Mouse (Mus musculus): Measurements from ENCODE around the gene Hoxd9. TPM values are rescaled to one million over a fixed set of nuclear protein-coding genes. Genes with fewer than 3 reads are reported as not detected.

The Hoxd9 gene
- polyA plus RNA-seq, 1 experiment: not detected

GRCm38 (mm10) chr2:74745540-74746297 is 48.2 kb downstream of the Hoxd9 start:
- H3K27me3 ChIP-seq (ENCODE audit: control insufficient read depth, insufficient read depth, insufficient read length): peaks cover 22% of the 10 kb centered on the region

GRCm38 (mm10) chr2:74746298-74746921 is 48.9 kb downstream of the Hoxd9 start:
- H3K4me3 ChIP-seq (ENCODE audit: insufficient read depth, poor library complexity, severe bottlenecking): no peak overlapping the region
- no peaks in the 10 kb centered on the region for H3K36me3 ChIP-seq (ENCODE audit: control insufficient read depth, insufficient read depth)
- H3K27me3 ChIP-seq (ENCODE audit: control insufficient read depth, insufficient read depth, insufficient read length): peaks cover 22% of the 10 kb centered on the region
- no peak for TF ChIP-seq CEBPB (IDR thresholded peaks at IDR 0.05; ENCODE audit: low read depth)
- TF ChIP-seq MYOG (IDR thresholded peaks at IDR 0.05; ENCODE audit: control insufficient read depth, extremely low read depth, insufficient read length): no peak
- TF ChIP-seq CTCF (IDR thresholded peaks at IDR 0.05; ENCODE audit: control insufficient read depth, insufficient read depth, insufficient read length): no peak
- no peak for TF ChIP-seq USF1 (IDR thresholded peaks at IDR 0.05; ENCODE audit: low read depth)
- no peak for TF ChIP-seq MAX (IDR thresholded peaks at IDR 0.05)
- no peak for TF ChIP-seq MYOD1 (IDR thresholded peaks at IDR 0.05; ENCODE audit: control insufficient read depth, insufficient read length, low read depth)
- TF ChIP-seq FOSL1 (IDR thresholded peaks at IDR 0.05; ENCODE audit: insufficient read depth, low read length, poor library complexity, severe bottlenecking): no peak
- H3ac ChIP-seq (ENCODE audit: control insufficient read depth, insufficient read length, low read depth): no peak overlapping the region
- H3K79me3 ChIP-seq (ENCODE audit: low read depth): no peaks in the 10 kb centered on the region
- no peaks in the 10 kb centered on the region for H3K79me2 ChIP-seq (ENCODE audit: control insufficient read depth, insufficient read depth)

More at GRCm38 (mm10) chr2:74745540-74746297, 48.2 kb downstream of the Hoxd9 start:
- no peaks in the 10 kb centered on the region for H3K79me3 ChIP-seq (ENCODE audit: low read depth)
- H3ac ChIP-seq (ENCODE audit: control insufficient read depth, insufficient read length, low read depth): no peak overlapping the region
- H3K36me3 ChIP-seq (ENCODE audit: control insufficient read depth, insufficient read depth): no peaks in the 10 kb centered on the region
- no peak overlapping the region for H3K4me3 ChIP-seq (ENCODE audit: insufficient read depth, poor library complexity, severe bottlenecking)
- TF ChIP-seq CTCF (IDR thresholded peaks at IDR 0.05; ENCODE audit: control insufficient read depth, insufficient read depth, insufficient read length): no peak
- TF ChIP-seq MAX (IDR thresholded peaks at IDR 0.05): no peak
- TF ChIP-seq FOSL1 (IDR thresholded peaks at IDR 0.05; ENCODE audit: insufficient read depth, low read length, poor library complexity, severe bottlenecking): no peak
- TF ChIP-seq USF1 (IDR thresholded peaks at IDR 0.05; ENCODE audit: low read depth): no peak
- TF ChIP-seq MYOG (IDR thresholded peaks at IDR 0.05; ENCODE audit: control insufficient read depth, extremely low read depth, insufficient read length): no peak
- TF ChIP-seq CEBPB (IDR thresholded peaks at IDR 0.05; ENCODE audit: low read depth): no peak
- H3K79me2 ChIP-seq (ENCODE audit: control insufficient read depth, insufficient read depth): no peaks in the 10 kb centered on the region

GRCm38 (mm10) chr2:74747006-74747405 is 49.5 kb downstream of the Hoxd9 start:
- TF ChIP-seq MYOD1 (IDR thresholded peaks at IDR 0.05; ENCODE audit: control insufficient read depth, insufficient read length, low read depth) (no peak), CEBPB (IDR thresholded peaks at IDR 0.05; ENCODE audit: low read depth) (no peak), FOSL1 (IDR thresholded peaks at IDR 0.05; ENCODE audit: insufficient read depth, low read length, poor library complexity, severe bottlenecking) (no peak), MAX (IDR thresholded peaks at IDR 0.05) (no peak), USF1 (IDR thresholded peaks at IDR 0.05; ENCODE audit: low read depth) (no peak)
- H3K79me3 ChIP-seq (ENCODE audit: low read depth): no peaks in the 10 kb centered on the region

GRCm38 (mm10) chr2:74747661-74748141 is 50.2 kb downstream of the Hoxd9 start:
- Histone ChIP-seq H3ac (ENCODE audit: control insufficient read depth, insufficient read length, low read depth) (no peak overlapping the region), H3K36me3 (ENCODE audit: control insufficient read depth, insufficient read depth) (no peaks in the 10 kb centered on the region), H3K79me3 (ENCODE audit: low read depth) (no peaks in the 10 kb centered on the region), H3K79me2 (ENCODE audit: control insufficient read depth, insufficient read depth) (no peaks in the 10 kb centered on the region), H3K27me3 (ENCODE audit: control insufficient read depth, insufficient read depth, insufficient read length) (peaks cover 28% of the 10 kb centered on the region), H3K4me3 (ENCODE audit: insufficient read depth, poor library complexity, severe bottlenecking) (no peak overlapping the region)
- TF ChIP-seq CTCF (IDR thresholded peaks at IDR 0.05; ENCODE audit: control insufficient read depth, insufficient read depth, insufficient read length): no peak
- TF ChIP-seq CEBPB (IDR thresholded peaks at IDR 0.05; ENCODE audit: low read depth): no peak
- TF ChIP-seq USF1 (IDR thresholded peaks at IDR 0.05; ENCODE audit: low read depth): no peak
- TF ChIP-seq MYOD1 (IDR thresholded peaks at IDR 0.05; ENCODE audit: control insufficient read depth, insufficient read length, low read depth): no peak
- TF ChIP-seq MAX (IDR thresholded peaks at IDR 0.05): no peak
- no peak for TF ChIP-seq MYOG (IDR thresholded peaks at IDR 0.05; ENCODE audit: control insufficient read depth, extremely low read depth, insufficient read length)
- no peak for TF ChIP-seq FOSL1 (IDR thresholded peaks at IDR 0.05; ENCODE audit: insufficient read depth, low read length, poor library complexity, severe bottlenecking)

More at GRCm38 (mm10) chr2:74747006-74747405, 49.5 kb downstream of the Hoxd9 start:
- H3K79me2 ChIP-seq (ENCODE audit: control insufficient read depth, insufficient read depth): no peaks in the 10 kb centered on the region
- H3K27me3 ChIP-seq (ENCODE audit: control insufficient read depth, insufficient read depth, insufficient read length): peaks cover 22% of the 10 kb centered on the region
- no peak overlapping the region for H3K4me3 ChIP-seq (ENCODE audit: insufficient read depth, poor library complexity, severe bottlenecking)
- no peaks in the 10 kb centered on the region for H3K36me3 ChIP-seq (ENCODE audit: control insufficient read depth, insufficient read depth)
- no peak overlapping the region for H3ac ChIP-seq (ENCODE audit: control insufficient read depth, insufficient read length, low read depth)

- TF ChIP-seq MYOG (IDR thresholded peaks at IDR 0.05; ENCODE audit: control insufficient read depth, extremely low read depth, insufficient read length) (no peak), MYOD1 (IDR thresholded peaks at IDR 0.05; ENCODE audit: control insufficient read depth, insufficient read length, low read depth) (no peak), FOSL1 (IDR thresholded peaks at IDR 0.05; ENCODE audit: insufficient read depth, low read length, poor library complexity, severe bottlenecking) (no peak), CEBPB (IDR thresholded peaks at IDR 0.05; ENCODE audit: low read depth) (no peak), CTCF (IDR thresholded peaks at IDR 0.05; ENCODE audit: control insufficient read depth, insufficient read depth, insufficient read length) (no peak), MAX (IDR thresholded peaks at IDR 0.05) (no peak)
- Histone ChIP-seq H3K4me3 (ENCODE audit: insufficient read depth, poor library complexity, severe bottlenecking) (no peak overlapping the region), H3K36me3 (ENCODE audit: control insufficient read depth, insufficient read depth) (no peaks in the 10 kb centered on the region), H3K79me3 (ENCODE audit: low read depth) (no peaks in the 10 kb centered on the region), H3K27me3 (ENCODE audit: control insufficient read depth, insufficient read depth, insufficient read length) (peaks cover 36% of the 10 kb centered on the region), H3K79me2 (ENCODE audit: control insufficient read depth, insufficient read depth) (no peaks in the 10 kb centered on the region), H3ac (ENCODE audit: control insufficient read depth, insufficient read length, low read depth) (no peak overlapping the region)
These were observed 51.0 kb downstream of the Hoxd9 start for GRCm38 (mm10) chr2:74748436-74748995.

Data from C2C12 (cell line).